Mouse (Mus musculus): ENCODE measurements around the gene Cyb561d1.

Gene Cyb561d1

GRCm38 (mm10) chr3:108189897-108190296 is 11.1 kb downstream of the Cyb561d1 start:
- DNase-seq (ENCODE audit: low read depth, low spot score), result no peak
- H3K36me3 ChIP-seq (ENCODE audit: control insufficient read depth, insufficient read depth, low read length, poor library complexity, severe bottlenecking), result no peaks in the 10 kb centered on the region
- no peaks in the 10 kb centered on the region for H3K27me3 ChIP-seq (ENCODE audit: control insufficient read depth, insufficient read depth, low read length, poor library complexity, severe bottlenecking)

DNA sequence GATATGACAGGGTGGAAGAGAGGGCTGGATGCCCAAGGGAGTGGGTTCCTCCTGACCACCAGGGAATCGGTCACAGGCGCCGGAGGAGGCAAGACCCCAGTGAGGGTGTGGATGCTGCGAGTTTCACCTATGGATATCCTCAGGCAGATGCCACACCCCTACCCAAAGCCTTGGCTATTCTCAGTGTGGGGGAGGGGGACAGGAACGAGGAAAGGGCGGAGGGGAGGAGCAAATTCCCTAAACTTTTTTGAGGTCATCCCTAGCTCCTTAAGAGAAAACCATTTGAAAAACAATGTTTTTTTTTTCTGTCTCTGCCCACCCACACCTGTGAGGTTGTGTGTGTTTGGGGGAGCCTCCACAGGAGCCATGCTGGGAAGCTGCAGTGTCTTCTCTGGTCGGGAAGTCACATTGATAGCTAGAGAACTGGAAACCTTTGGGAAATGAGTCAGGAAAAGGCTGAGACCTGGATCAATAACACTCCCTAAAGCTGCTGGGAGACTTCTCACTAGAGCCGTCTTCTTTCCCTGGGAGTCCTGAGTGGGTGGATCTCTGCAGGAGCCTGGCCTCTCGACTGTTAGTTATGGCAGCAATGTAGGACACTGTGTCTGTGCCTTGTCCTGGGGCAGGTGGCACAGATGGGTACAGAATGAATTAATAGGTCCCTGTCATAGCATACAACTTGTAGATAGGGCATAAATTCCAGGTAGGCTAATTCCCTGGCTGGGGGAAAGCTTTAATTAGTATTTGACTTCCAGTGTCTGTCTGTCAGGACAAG is 12.1 kb downstream of the Cyb561d1 start:
- DNase-seq (ENCODE audit: low read depth, low spot score), result no peak
- H3K27me3 ChIP-seq (ENCODE audit: control insufficient read depth, insufficient read depth, low read length, poor library complexity, severe bottlenecking), result no peaks in the 10 kb centered on the region
- no peaks in the 10 kb centered on the region for H3K36me3 ChIP-seq (ENCODE audit: control insufficient read depth, insufficient read depth, low read length, poor library complexity, severe bottlenecking)

DNA sequence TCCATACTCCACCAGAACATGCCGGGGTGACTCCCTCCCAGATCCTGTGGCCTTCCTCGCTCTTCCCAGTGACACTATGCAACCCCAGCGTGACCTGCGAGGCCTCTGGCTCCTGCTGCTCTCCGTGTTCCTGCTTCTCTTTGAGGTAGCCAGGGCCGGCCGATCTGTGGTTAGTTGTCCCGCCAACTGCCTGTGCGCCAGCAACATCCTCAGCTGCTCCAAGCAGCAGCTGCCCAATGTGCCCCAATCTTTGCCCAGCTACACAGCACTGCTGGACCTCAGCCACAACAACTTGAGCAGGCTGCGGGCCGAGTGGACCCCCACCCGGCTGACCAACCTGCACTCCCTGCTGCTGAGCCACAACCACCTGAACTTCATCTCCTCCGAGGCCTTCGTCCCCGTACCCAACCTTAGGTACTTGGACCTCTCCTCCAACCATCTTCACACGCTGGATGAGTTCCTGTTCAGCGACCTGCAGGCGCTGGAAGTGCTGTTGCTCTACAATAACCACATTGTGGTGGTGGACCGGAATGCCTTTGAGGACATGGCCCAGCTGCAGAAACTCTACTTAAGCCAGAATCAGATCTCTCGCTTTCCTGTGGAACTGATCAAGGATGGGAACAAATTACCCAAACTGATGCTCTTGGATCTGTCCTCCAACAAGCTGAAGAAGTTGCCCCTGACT is 13.8 kb downstream of the Cyb561d1 start:
- no peaks in the 10 kb centered on the region for H3K27me3 ChIP-seq (ENCODE audit: control insufficient read depth, insufficient read depth, low read length, poor library complexity, severe bottlenecking)
- no peaks in the 10 kb centered on the region for H3K36me3 ChIP-seq (ENCODE audit: control insufficient read depth, insufficient read depth, low read length, poor library complexity, severe bottlenecking)
- no peak for DNase-seq (ENCODE audit: low read depth, low spot score)

GRCm38 (mm10) chr3:108186098-108187047 is 14.6 kb downstream of the Cyb561d1 start, which contains the start of gene Amigo1:
TSS of gene Amigo1 (plus strand) at chr3:108186335.
- peak; percentile 58 for DNase-seq (ENCODE audit: low read depth, low spot score)
- Histone ChIP-seq H3K27me3 (ENCODE audit: control insufficient read depth, insufficient read depth, low read length, poor library complexity, severe bottlenecking) (no peaks in the 10 kb centered on the region), H3K36me3 (ENCODE audit: control insufficient read depth, insufficient read depth, low read length, poor library complexity, severe bottlenecking) (no peaks in the 10 kb centered on the region)

DNA sequence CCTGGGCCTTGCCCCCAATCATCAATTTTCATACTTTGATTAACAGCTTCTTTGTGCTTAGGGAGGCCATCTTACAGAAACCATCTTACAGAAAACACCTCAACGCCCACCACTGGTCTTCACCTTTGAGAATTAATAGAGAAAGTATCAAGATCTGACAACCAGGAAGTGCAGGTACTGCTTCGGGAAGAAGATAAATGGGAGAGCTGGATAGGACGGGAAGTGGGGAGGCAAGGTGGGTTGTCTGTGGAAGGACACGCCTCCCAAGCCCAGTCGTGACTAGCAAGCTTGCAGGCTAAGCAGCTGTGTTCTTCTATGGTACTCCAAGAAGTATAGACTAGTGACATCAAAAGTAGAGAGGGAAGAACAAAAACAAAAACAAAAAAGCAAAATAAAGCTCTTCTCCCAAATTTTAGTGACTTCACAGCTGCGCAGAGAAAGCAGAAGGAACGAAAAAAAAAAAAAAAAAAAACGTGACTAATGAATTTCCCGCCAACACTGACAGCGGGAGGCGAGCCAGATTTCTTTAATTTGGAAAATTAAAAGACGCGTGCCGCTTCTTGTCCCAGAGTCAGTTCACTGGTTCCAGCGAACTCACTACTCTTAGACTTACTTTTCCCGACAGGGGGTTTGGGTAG is 15.4 kb downstream of the Cyb561d1 start:
- no peaks in the 10 kb centered on the region for H3K36me3 ChIP-seq (ENCODE audit: control insufficient read depth, insufficient read depth, low read length, poor library complexity, severe bottlenecking)
- no peak for DNase-seq (ENCODE audit: low read depth, low spot score)

DNA sequence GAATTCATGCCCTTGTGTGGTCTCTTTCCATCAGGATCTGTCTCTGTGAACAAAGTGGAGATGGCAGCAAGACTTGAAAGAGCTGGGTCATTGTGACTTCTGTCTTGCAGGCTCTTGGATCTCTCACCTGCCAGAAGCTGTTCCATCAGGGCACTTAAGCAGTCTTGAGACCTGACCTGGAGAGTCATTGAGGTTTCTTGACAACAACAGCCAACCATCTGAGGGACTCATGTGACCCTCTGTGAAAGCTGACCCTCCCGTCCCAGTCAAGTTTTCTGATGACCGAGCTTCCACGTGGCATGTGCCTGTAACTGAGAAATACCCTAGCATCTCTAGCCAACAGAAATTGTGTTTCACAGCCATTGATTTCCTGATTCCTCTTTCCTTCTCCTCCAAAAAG is 16.3 kb downstream of the Cyb561d1 start:
- no peak for DNase-seq (ENCODE audit: low read depth, low spot score)
- Histone ChIP-seq H3K27me3 (ENCODE audit: control insufficient read depth, insufficient read depth, low read length, poor library complexity, severe bottlenecking) (no peaks in the 10 kb centered on the region), H3K36me3 (ENCODE audit: control insufficient read depth, insufficient read depth, low read length, poor library complexity, severe bottlenecking) (no peaks in the 10 kb centered on the region)

More for the DNA sequence above, 15.4 kb downstream of the Cyb561d1 start:
- no peaks in the 10 kb centered on the region for H3K27me3 ChIP-seq (ENCODE audit: control insufficient read depth, insufficient read depth, low read length, poor library complexity, severe bottlenecking)

DNA sequence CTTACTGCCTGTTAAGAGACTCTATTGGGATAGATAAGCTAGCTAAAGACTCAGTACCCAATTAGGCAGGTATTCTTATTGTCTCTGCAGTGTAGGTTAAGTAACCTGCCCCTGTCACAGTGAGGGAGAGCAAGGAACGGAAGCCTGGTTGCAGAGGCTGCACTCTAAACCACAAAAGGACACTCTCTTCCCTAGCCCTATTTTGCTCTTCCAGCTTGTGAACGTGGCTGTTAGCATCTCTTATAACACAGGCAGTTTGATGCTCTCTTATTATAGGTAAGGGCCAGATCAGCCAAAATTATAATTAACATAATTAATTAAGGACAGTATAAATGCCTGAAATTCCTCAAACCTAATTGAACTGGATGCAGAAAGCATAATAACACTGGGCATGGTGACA is 20.5 kb downstream of the Cyb561d1 start:
- no peak for DNase-seq (ENCODE audit: low read depth, low spot score)
- Histone ChIP-seq H3K27me3 (ENCODE audit: control insufficient read depth, insufficient read depth, low read length, poor library complexity, severe bottlenecking) (no peaks in the 10 kb centered on the region), H3K36me3 (ENCODE audit: control insufficient read depth, insufficient read depth, low read length, poor library complexity, severe bottlenecking) (no peaks in the 10 kb centered on the region)

DNA sequence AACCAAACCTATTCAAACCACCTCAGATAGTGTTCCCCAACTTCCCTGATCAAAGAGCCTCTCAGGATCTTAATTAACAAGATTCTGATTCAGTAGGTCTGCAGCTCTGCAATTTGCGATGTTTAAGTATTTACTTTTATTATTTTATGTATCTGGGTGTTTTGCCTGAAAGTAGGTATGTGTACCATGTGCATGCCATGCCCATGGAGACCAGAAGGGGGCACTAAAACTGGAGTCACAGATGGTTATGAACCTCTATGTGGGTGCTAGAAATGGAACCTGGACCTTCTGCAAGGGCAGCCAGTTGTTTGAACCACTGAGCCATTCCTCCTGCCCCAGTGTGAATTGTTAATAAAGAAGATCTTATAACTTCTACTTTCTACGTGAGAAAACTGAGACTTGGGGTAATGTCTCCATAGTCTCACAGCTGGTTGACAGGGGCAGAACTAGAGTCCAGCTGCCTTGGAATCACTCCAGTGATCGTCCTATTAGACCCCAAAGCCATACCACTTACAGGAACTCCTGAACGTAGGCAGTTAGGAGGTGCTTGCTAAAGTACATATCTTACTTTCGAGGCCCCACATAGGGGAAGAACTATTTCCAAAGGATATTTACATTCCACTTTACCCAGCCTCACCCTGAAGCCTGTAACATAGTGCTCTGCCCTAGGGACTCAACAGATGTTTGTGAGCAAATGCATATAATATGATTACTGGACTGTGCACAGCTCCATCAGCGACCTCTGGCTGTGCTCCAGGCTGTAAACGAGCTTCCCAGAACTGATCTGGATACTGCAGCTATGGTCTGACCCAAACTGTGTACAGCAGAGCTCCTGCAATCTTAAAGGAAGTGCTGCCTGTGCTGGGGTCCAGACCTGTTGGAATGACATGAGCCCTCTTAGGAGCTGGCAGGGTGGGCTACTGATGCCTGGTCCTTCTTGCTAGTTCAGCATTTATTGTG is 22.0 kb downstream of the Cyb561d1 start:
- DNase-seq (ENCODE audit: low read depth, low spot score), result no peak
- no peaks in the 10 kb centered on the region for H3K27me3 ChIP-seq (ENCODE audit: control insufficient read depth, insufficient read depth, low read length, poor library complexity, severe bottlenecking)
- H3K36me3 ChIP-seq (ENCODE audit: control insufficient read depth, insufficient read depth, low read length, poor library complexity, severe bottlenecking), result no peaks in the 10 kb centered on the region

DNA sequence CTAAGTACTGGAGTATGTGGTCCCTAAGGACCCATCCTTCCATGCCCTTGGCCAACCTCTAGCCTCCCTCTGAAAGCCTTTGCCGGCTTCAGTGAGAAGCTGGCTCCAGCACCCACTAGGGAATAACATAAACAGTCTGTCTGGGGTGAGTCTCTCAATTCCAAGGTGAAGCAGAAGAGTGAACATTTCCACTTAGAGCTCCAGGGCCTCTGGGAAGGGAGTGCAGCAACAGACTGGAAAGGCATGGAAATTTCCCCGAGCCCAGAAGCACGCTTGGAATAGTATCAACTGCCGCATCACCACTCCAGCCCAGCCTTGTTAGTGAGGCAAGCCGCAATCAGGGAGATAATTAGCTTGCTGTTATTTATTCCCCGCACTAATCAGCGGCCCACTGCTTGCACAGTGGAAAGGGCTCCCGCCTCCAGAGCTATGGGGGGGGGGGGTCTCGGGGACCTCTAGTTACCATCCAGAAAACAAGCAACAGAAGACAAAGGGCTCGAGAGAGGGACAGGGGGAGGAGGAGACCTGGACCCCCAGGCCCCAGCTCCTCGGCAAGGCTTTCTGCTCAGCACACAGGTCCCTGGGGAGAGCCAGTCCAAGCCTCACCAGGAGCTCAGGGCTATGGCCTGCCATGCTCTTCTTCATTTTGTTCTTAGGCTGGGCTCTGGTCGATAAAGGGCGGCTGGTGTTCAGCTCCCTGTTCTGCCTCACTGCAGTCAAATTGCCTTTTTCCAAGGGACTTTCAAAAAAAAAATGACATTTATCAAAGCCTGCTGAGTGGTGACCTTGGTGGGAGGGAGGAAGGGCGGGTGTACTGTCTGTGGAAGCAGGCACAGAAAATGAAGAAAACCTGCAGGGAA is 26.1 kb downstream of the Cyb561d1 start:
- Histone ChIP-seq H3K27me3 (ENCODE audit: control insufficient read depth, insufficient read depth, low read length, poor library complexity, severe bottlenecking) (no peaks in the 10 kb centered on the region), H3K36me3 (ENCODE audit: control insufficient read depth, insufficient read depth, low read length, poor library complexity, severe bottlenecking) (no peaks in the 10 kb centered on the region)
- DNase-seq (ENCODE audit: low read depth, low spot score), result no peak

DNA sequence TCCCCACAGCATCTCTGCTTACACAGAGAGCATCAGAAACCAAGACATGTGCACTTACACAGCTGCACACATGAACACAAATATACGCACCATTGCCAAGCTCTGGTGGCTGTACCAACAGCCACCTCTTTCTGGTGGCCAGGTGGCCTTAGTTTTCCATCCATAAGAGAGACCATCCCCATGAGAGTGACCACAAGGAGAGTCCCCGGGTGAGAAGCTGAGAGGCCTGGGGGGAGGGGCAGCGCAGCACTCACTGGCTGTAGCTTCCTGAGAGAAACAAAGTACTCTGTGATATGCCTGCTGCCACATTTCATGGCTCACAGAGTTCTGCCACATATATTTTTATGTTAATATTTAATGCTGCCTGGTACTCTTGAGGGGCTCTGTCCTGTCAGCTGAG is 31.8 kb downstream of the Cyb561d1 start:
- Histone ChIP-seq H3K36me3 (ENCODE audit: control insufficient read depth, insufficient read depth, low read length, poor library complexity, severe bottlenecking) (no peaks in the 10 kb centered on the region), H3K27me3 (ENCODE audit: control insufficient read depth, insufficient read depth, low read length, poor library complexity, severe bottlenecking) (no peaks in the 10 kb centered on the region)
- DNase-seq (ENCODE audit: low read depth, low spot score), result no peak

DNA sequence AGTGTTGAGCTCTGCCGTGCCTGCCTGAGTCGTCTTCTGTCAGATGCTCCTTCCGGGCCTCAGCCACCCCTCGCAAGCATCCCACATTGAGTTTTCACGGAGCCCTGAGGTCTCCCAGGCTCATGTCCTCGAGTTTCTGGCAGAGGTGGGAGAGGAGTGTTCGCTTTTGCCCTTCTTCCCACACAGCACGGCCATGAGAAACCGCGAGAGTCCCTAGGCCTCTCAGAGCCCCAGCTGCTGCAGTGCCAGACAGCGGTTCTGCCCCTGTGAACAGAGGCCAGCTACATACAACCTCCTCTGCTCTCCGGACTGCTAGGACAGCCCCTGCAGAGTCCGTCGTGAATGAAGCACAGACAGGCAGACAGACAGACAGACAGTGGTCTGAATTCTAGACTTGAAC is 33.5 kb downstream of the Cyb561d1 start:
- no peak for DNase-seq (ENCODE audit: low read depth, low spot score)
- no peaks in the 10 kb centered on the region for H3K27me3 ChIP-seq (ENCODE audit: control insufficient read depth, insufficient read depth, low read length, poor library complexity, severe bottlenecking)
- H3K36me3 ChIP-seq (ENCODE audit: control insufficient read depth, insufficient read depth, low read length, poor library complexity, severe bottlenecking), result no peaks in the 10 kb centered on the region

GRCm38 (mm10) chr3:108166486-108167211 is 34.4 kb downstream of the Cyb561d1 start:
- no peaks in the 10 kb centered on the region for H3K36me3 ChIP-seq (ENCODE audit: control insufficient read depth, insufficient read depth, low read length, poor library complexity, severe bottlenecking)
- DNase-seq (ENCODE audit: low read depth, low spot score), result peak; percentile 49
- no peaks in the 10 kb centered on the region for H3K27me3 ChIP-seq (ENCODE audit: control insufficient read depth, insufficient read depth, low read length, poor library complexity, severe bottlenecking)

All from splenic B cell, adult 2 months (primary cell).